Mouse (Mus musculus): Measurements from ENCODE around the gene Btg1.

DNA sequence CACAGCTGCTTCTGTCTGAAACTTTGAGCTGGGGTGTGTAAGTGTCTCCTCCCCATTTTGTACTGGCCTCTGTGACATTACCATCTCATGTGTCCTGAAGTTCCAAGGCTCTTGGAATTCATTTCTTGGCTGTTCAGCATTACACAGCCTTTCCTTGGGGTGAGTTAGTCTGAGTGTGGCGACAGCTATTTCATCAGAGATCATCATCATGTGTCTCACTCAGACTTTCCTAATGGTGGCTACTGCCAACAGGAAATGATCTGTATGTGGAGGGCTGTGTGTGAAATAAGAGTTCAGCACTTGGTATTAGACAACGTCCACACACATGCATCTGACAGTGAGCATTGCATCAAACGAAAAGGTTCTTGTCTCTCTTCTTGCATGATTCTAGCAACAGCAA lies 39.4 kb downstream of the Btg1 start:
- no peak for TF ChIP-seq CTCF (IDR thresholded peaks at IDR 0.05; ENCODE audit: insufficient read depth, low read length)
- no peak for TF ChIP-seq POLR2A (IDR thresholded peaks at IDR 0.05; ENCODE audit: borderline replicate concordance, extremely low read depth, low read depth, low read length)
